Mouse (Mus musculus) CH12.LX (cell line): ENCODE data around the gene Dync2li1. TPM values are rescaled to one million over a fixed set of nuclear protein-coding genes. Genes with fewer than 3 reads are reported as not detected.

Experiments
- DNase-seq: peaks from one replicate; pipeline ENCODE4 v3.0.0-alpha.2; 2013; ENCODE audit errors: extremely low read depth
- H3K27ac ChIP-seq: 2 replicates; pipeline ENCODE4 v1.5.1; 2012; ENCODE audit warnings: low read depth, mild to moderate bottlenecking, control low read depth, moderate library complexity; ENCODE audit not compliant: insufficient read depth
- H3K27me3 ChIP-seq: replicated peaks from 2 replicates; pipeline ENCODE3; 2012; ENCODE audit warnings: inconsistent platforms
- H3K36me3 ChIP-seq, 2 experiments: replicated peaks in 1 of 2; 2 replicates each; pipeline versions ENCODE3 to v1.6.1; 2012; ENCODE audit warnings: inconsistent platforms in 1 of 2, low read length in 1 of 2, mild to moderate bottlenecking in 1 of 2, mixed read lengths in 1 of 2, moderate library complexity in 1 of 2; ENCODE audit not compliant: control insufficient read depth in 1 of 2, insufficient read depth in 1 of 2
- H3K4me1 ChIP-seq, 2 experiments: 2 replicates each; pipeline ENCODE4 v1.6.1; 2012; ENCODE audit warnings: inconsistent platforms in 1 of 2, moderate library complexity in 1 of 2; ENCODE audit not compliant: insufficient read depth in 2 of 2, control insufficient read depth in 1 of 2
- H3K4me2 ChIP-seq: 2 replicates; pipeline ENCODE4 v1.6.1; 2012; ENCODE audit warnings: low read depth, mild to moderate bottlenecking, control low read depth; ENCODE audit not compliant: poor library complexity, insufficient read depth, severe bottlenecking
- H3K4me3 ChIP-seq, 3 experiments: fragments of 150-350 bp in 1 of 3; sonication (generic) in 1 of 3; replicated peaks in 1 of 3; 2 replicates each; pipeline versions ENCODE3 to v1.5.1; 2011 to 2012; ENCODE audit warnings: low read depth in 2 of 3, low read length in 2 of 3, mild to moderate bottlenecking in 2 of 3, moderate library complexity in 2 of 3, control low read depth in 1 of 3, improper control_type of control experiment in 1 of 3, inconsistent platforms in 1 of 3, mixed read lengths in 1 of 3; ENCODE audit not compliant: poor library complexity in 1 of 3
- H3K79me2 ChIP-seq: replicated peaks from 2 replicates; pipeline ENCODE4 v1.6.1; 2012; ENCODE audit warnings: mild to moderate bottlenecking, moderate library complexity; ENCODE audit not compliant: control insufficient read depth, poor library complexity, insufficient read depth, severe bottlenecking; ENCODE audit errors: extremely low read depth
- H3K9ac ChIP-seq: 2 replicates; pipeline ENCODE4 v1.6.1; 2012; ENCODE audit warnings: low read depth, mild to moderate bottlenecking, control low read depth, moderate library complexity; ENCODE audit not compliant: insufficient read depth
- H3K9me3 ChIP-seq: replicated peaks from 2 replicates; pipeline ENCODE3; 2012; ENCODE audit warnings: low read length, inconsistent platforms, mixed read lengths
- BHLHE40 ChIP-seq: IDR thresholded peaks from 2 replicates; pipeline ENCODE4 v1.6.1; 2011; ENCODE audit warnings: mild to moderate bottlenecking, low read depth, low read length, improper control_type of control experiment
- CHD1 ChIP-seq: IDR thresholded peaks from 2 replicates; pipeline ENCODE4 v1.6.1; 2012; ENCODE audit warnings: low read depth, low read length, improper control_type of control experiment, inconsistent platforms
- CTCF ChIP-seq, 2 experiments: IDR thresholded peaks in 1 of 2; conservative IDR thresholded peaks in 1 of 2; 2 replicates each; pipeline ENCODE4 v1.5.1; 2011 to 2012; ENCODE audit warnings: low read depth in 2 of 2, low read length in 2 of 2, improper control_type of control experiment in 1 of 2, inconsistent platforms in 1 of 2, mild to moderate bottlenecking in 1 of 2, moderate library complexity in 1 of 2
- ELF1 ChIP-seq: IDR thresholded peaks from 2 replicates; pipeline ENCODE4 v1.6.1; 2014; ENCODE audit warnings: low read depth, mild to moderate bottlenecking, inconsistent platforms, low read length, improper control_type of control experiment
- EP300 ChIP-seq: IDR thresholded peaks from 2 replicates; pipeline ENCODE4 v1.6.1; 2011; ENCODE audit warnings: low read length, improper control_type of control experiment
- ETS1 ChIP-seq: conservative IDR thresholded peaks from 2 replicates; pipeline ENCODE4 v1.6.1; 2012; ENCODE audit warnings: low read depth, mild to moderate bottlenecking, inconsistent platforms, low read length, improper control_type of control experiment, moderate library complexity
- GABPA ChIP-seq: IDR thresholded peaks from 2 replicates; pipeline ENCODE4 v1.6.1; 2012; ENCODE audit warnings: low read depth, low read length, improper control_type of control experiment, inconsistent platforms; ENCODE audit not compliant: insufficient replicate concordance
- HCFC1 ChIP-seq: IDR thresholded peaks from 2 replicates; pipeline ENCODE4 v1.6.1; 2012; ENCODE audit warnings: low read depth, mild to moderate bottlenecking, inconsistent platforms, low read length, improper control_type of control experiment
- IRF4 ChIP-seq: IDR thresholded peaks from 2 replicates; pipeline ENCODE4 v1.6.1; 2014; ENCODE audit warnings: low read depth, mild to moderate bottlenecking, inconsistent platforms, low read length, improper control_type of control experiment
- JUN ChIP-seq: IDR thresholded peaks from 2 replicates; pipeline ENCODE4 v1.6.1; 2011; ENCODE audit warnings: low read depth, mild to moderate bottlenecking, low read length, improper control_type of control experiment, moderate library complexity; ENCODE audit not compliant: insufficient read depth
- JUND ChIP-seq: conservative IDR thresholded peaks from 2 replicates; pipeline ENCODE4 v1.6.1; 2011; ENCODE audit warnings: low read depth, low read length, improper control_type of control experiment
- KAT2A ChIP-seq: IDR thresholded peaks from 2 replicates; pipeline ENCODE4 v1.6.1; 2012; ENCODE audit warnings: low read length, improper control_type of control experiment, inconsistent platforms; ENCODE audit not compliant: insufficient replicate concordance
- MAFK ChIP-seq: IDR thresholded peaks from 2 replicates; pipeline ENCODE4 v1.6.1; 2011; ENCODE audit warnings: low read length, improper control_type of control experiment; ENCODE audit not compliant: insufficient replicate concordance
- MAX ChIP-seq: IDR thresholded peaks from 2 replicates; pipeline ENCODE4 v1.6.1; 2011; ENCODE audit warnings: low read length, improper control_type of control experiment
- MAZ ChIP-seq: IDR thresholded peaks from 2 replicates; pipeline ENCODE4 v1.6.1; 2012; ENCODE audit warnings: low read depth, mild to moderate bottlenecking, inconsistent platforms, low read length, improper control_type of control experiment, moderate library complexity
- MEF2A ChIP-seq: IDR thresholded peaks from 2 replicates; pipeline ENCODE4 v1.6.1; 2014; ENCODE audit warnings: low read depth, mild to moderate bottlenecking, inconsistent platforms, low read length, improper control_type of control experiment, borderline replicate concordance
- MXI1 ChIP-seq: IDR thresholded peaks from 2 replicates; pipeline ENCODE4 v1.6.1; 2011; ENCODE audit warnings: mild to moderate bottlenecking, low read depth, low read length, improper control_type of control experiment
- MYC ChIP-seq: IDR thresholded peaks from 2 replicates; pipeline ENCODE4 v1.6.1; 2011; ENCODE audit warnings: low read depth, mild to moderate bottlenecking, improper control_type of control experiment, low read length
- NELFE ChIP-seq: IDR thresholded peaks from 2 replicates; pipeline ENCODE4 v1.6.1; 2011; ENCODE audit warnings: low read depth, low read length, improper control_type of control experiment
- NRF1 ChIP-seq: IDR thresholded peaks from 2 replicates; pipeline ENCODE4 v1.6.1; 2014; ENCODE audit warnings: low read depth, mild to moderate bottlenecking, inconsistent platforms, low read length, improper control_type of control experiment, moderate library complexity
- POLR2A ChIP-seq: IDR thresholded peaks from 2 replicates; pipeline ENCODE4 v1.6.1; 2011; ENCODE audit warnings: low read depth, mild to moderate bottlenecking, improper control_type of control experiment, low read length
- POLR2AphosphoS2 ChIP-seq: IDR thresholded peaks from 2 replicates; pipeline ENCODE4 v1.6.1; 2011; ENCODE audit warnings: low read depth, low read length, improper control_type of control experiment
- RAD21 ChIP-seq: IDR thresholded peaks from 2 replicates; pipeline ENCODE4 v1.6.1; 2011; ENCODE audit warnings: low read depth, mild to moderate bottlenecking, low read length, improper control_type of control experiment, moderate library complexity
- RCOR1 ChIP-seq: conservative IDR thresholded peaks from 2 replicates; pipeline ENCODE4 v1.6.1; 2012; ENCODE audit warnings: low read depth, mild to moderate bottlenecking, inconsistent platforms, low read length, improper control_type of control experiment
- SMC3 ChIP-seq: IDR thresholded peaks from 2 replicates; pipeline ENCODE4 v1.6.1; 2011; ENCODE audit warnings: low read depth, low read length, improper control_type of control experiment
- TBP ChIP-seq: conservative IDR thresholded peaks from 2 replicates; pipeline ENCODE4 v1.6.1; 2011; ENCODE audit warnings: low read depth, low read length, improper control_type of control experiment
- UBTF ChIP-seq: IDR thresholded peaks from 2 replicates; pipeline ENCODE4 v1.6.1; 2012; ENCODE audit warnings: low read depth, mild to moderate bottlenecking, inconsistent platforms, low read length, improper control_type of control experiment, moderate library complexity
- ZC3H11A ChIP-seq: IDR thresholded peaks from 2 replicates; pipeline ENCODE4 v1.6.1; 2012; ENCODE audit warnings: low read depth, mild to moderate bottlenecking, inconsistent platforms, low read length, improper control_type of control experiment
- ZKSCAN1 ChIP-seq: IDR thresholded peaks from 2 replicates; pipeline ENCODE4 v1.6.1; 2012; ENCODE audit warnings: low read depth, inconsistent platforms, low read length, improper control_type of control experiment, borderline replicate concordance
- ZMIZ1 ChIP-seq: IDR thresholded peaks from 2 replicates; pipeline ENCODE4 v1.6.1; 2012; ENCODE audit warnings: low read depth, mild to moderate bottlenecking, inconsistent platforms, low read length, improper control_type of control experiment
- ZNF384 ChIP-seq: IDR thresholded peaks from 2 replicates; pipeline ENCODE4 v1.6.1; 2012; ENCODE audit warnings: low read depth, low read length, improper control_type of control experiment, inconsistent platforms
- dilution Hi-C: fragments of 300-500 bp; cut with MboI; formaldehyde crosslinking; loops from 2 replicates; pipeline ENCODE4 v1.14.3; 2020; ENCODE audit warnings: low sequenced_read_pairs; ENCODE audit not compliant: extremely low pct_unique_long_range_greater_than_20kb, extremely low pct_ligation_motif_present
- in situ Hi-C: fragments of 300-500 bp; cut with MboI; formaldehyde crosslinking; loops from 3 replicates; pipeline ENCODE4 v1.14.3; 2019; ENCODE audit warnings: low sequenced_read_pairs, low pct_ligation_motif_present, low pct_unique_long_range_greater_than_20kb, mixed read lengths
- polyA plus RNA-seq: library from polyadenylated mRNA; unstranded; fragments of >175 nt; gene quantifications from 2 replicates; pipeline ENCODE4 v1.2.1, GENCODE M21; 2012; ENCODE audit warnings: low read depth; ENCODE audit not compliant: insufficient read length
- total RNA-seq, 2 experiments: library from RNA; depleted of rRNA; stranded (reverse); fragments of 300-350 nt in 1 of 2; fragments of >200 nt in 1 of 2; gene quantifications; 2 replicates each; pipeline ENCODE4 v1.2.3; 2012 to 2014

The Dync2li1 gene
- total and polyA plus RNA-seq, 3 experiments = 7.6 to 12.3 (median 11.7) TPM

DNA sequence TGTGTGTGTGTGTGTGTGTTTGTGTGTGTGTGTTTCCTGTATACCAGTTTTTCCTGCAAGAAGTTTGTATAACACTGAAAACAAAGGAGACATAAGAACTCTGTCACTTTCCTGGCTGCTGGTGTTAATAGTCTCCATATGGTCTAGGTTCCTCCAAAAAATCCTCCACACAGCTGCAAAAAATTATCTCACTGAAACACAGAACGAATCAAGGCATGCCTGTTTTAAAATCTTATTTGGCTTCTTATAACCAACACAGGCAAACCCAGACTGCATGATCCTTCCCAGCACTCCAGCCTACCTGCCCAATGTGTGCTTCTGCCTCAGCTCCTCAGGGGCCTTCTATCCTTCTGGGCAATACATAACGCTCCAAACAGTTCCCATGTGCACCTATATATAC lies 3.4 kb upstream of the Dync2li1 start:
- H3K4me2 ChIP-seq = no peak overlapping the region
- no peak overlapping the region for H3K27ac ChIP-seq
- peaks cover 7% of the 10 kb centered on the region for H3K9me3 ChIP-seq
- TF ChIP-seq HCFC1 (no peak), ZKSCAN1 (no peak), ZMIZ1 (no peak), POLR2AphosphoS2 (no peak), MYC (no peak), TBP (no peak), UBTF (no peak), GABPA (no peak), NRF1 (no peak), POLR2A (no peak), JUND (no peak), MAZ (no peak), EP300 (no peak), ZC3H11A (no peak), ETS1 (no peak)
- dilution Hi-C loops (no loop called here), in situ Hi-C loops (no loop called here)
- H3K27me3 ChIP-seq = no peaks in the 10 kb centered on the region
- DNase-seq = no peak
- no peak overlapping the region for H3K4me3 ChIP-seq
- no peak overlapping the region for H3K9ac ChIP-seq
- no peaks in the 10 kb centered on the region for H3K36me3 ChIP-seq
- no peaks in the 10 kb centered on the region for H3K79me2 ChIP-seq
- peaks cover 7 to 22% of the 10 kb centered on the region in 2 experiments for H3K4me1 ChIP-seq

DNA sequence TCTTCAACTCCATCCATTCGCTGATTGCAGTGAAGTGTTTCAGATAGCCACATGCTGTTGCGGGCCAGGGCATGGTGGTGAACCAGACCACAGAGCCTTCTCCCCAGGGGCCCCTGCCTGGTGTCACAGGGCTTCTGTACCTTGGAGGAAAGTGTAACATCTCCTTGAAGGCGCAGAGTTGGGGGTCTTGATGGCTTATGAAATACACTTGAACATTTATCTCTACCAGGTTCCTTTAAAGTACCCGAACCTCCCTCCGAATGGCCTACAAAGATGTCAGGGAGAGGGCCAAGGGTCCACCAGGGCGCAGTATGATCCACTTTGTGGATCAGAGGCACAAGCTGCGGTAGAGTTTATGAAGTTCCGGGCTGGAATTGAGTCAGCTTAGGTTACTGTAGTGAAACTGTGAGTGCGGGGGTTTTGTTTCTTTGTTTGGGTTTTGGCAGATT lies 585 bp downstream of the Dync2li1 start:
- dilution Hi-C loops (no loop called here), in situ Hi-C loops (no loop called here)
- Histone ChIP-seq H3K27me3 (no peaks in the 10 kb centered on the region), H3K9ac (peak overlapping the region; percentile 52), H3K79me2 (no peaks in the 10 kb centered on the region), H3K4me3 (peak overlapping the region; percentile 66 to 86 (median 66)), H3K36me3 (peaks cover 0 to 4% of the 10 kb centered on the region in 2 experiments), H3K9me3 (peaks cover 7% of the 10 kb centered on the region), H3K4me2 (peak overlapping the region; percentile 62), H3K4me1 (peaks cover 3 to 6% of the 10 kb centered on the region in 2 experiments; a peak in 3 of 4 replicates), H3K27ac (peak overlapping the region; percentile 51; the same call in 1 of the 2 replicates)
- peak; percentile 78 for DNase-seq
- TF ChIP-seq CHD1 (0 out of 2 replicates have a peak, but pooled peaks have one; percentile 53), POLR2A (no peak), MAZ (peak; percentile 77; the same call in 1 of the 2 replicates), IRF4 (peak; percentile 97), MAX (no peak; the same call in 1 of the 2 replicates), NELFE (0 out of 2 replicates have a peak, but pooled peaks have one; percentile 28), SMC3 (peak; percentile 42), TBP (no peak), KAT2A (0 out of 2 replicates have a peak, but pooled peaks have one; percentile 44), EP300 (peak; percentile 85), ELF1 (peak; percentile 53; the same call in 1 of the 2 replicates), BHLHE40 (peak; percentile 89), JUND (peak; percentile 86), ZC3H11A (no peak), MXI1 (peak; percentile 5; the same call in 1 of the 2 replicates), POLR2AphosphoS2 (no peak), MAFK (peak; percentile 62; the same call in 1 of the 2 replicates), ZKSCAN1 (no peak), JUN (peak; percentile 71), CTCF (conservative IDR thresholded peaks at IDR 0.05 in 1 of 2, IDR thresholded peaks at IDR 0.05 in 1 of 2; ENCODE audit: low read depth in 2 of 2, low read length in 2 of 2) (peak in 1 of 2 experiments; percentile 62; a peak in 2 of 4 replicates), MEF2A (peak; percentile 79), NRF1 (no peak), ZNF384 (no peak), RAD21 (peak; percentile 48), RCOR1 (peak; percentile 88), HCFC1 (peak; percentile 44; the same call in 1 of the 2 replicates), ETS1 (peak; percentile 76)
